Mouse (Mus musculus): ENCODE measurements around the gene Spon2. TPM values are rescaled to one million over a fixed set of nuclear protein-coding genes. Genes with fewer than 3 reads are reported as not detected.

The Spon2 gene
- polyA plus RNA-seq, 1 experiment = 3.8 TPM

DNA sequence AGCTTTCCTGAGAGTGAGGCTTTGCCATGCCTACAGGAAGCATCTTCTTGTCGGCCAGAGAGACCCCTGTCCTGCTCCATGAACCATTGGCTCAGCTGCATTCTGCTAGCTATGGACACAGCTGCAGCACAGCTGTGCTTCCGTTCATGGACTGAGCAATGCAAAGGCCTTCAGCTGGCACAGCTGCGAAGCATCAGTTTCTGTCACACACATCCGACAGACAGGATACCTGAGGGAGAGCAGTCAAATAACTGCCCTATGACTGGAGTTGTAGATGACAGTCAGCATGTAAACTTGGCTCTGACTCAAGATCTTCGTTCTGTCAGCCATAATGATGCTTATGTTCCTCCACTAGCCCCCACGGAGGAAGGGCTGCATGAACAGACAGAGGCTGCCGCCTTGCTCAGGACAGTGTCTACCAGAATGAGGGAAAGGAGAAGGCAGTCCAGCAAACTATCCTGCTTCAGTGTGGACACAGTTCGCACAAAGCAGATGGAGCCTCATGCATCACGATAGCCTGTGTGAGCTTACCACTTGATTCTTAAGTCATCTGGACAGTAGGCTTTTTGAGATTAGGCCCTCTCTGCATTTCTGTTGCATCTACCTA, 22.9 kb downstream of the Spon2 start:
- TF ChIP-seq POLR2A (IDR thresholded peaks at IDR 0.05; ENCODE audit: borderline replicate concordance, extremely low read depth, insufficient read depth, insufficient read length, poor library complexity, severe bottlenecking) = no peak
- no peak for TF ChIP-seq CTCF (IDR thresholded peaks at IDR 0.05; ENCODE audit: borderline replicate concordance, extremely low read depth, insufficient read depth, insufficient read length)
- DNase-seq (ENCODE audit: low read depth) = no peak

GRCm38 (mm10) chr5:33193567-33193966, 24.7 kb downstream of the Spon2 start:
- no peak for TF ChIP-seq POLR2A (IDR thresholded peaks at IDR 0.05; ENCODE audit: borderline replicate concordance, extremely low read depth, insufficient read depth, insufficient read length, poor library complexity, severe bottlenecking)
- no peak for TF ChIP-seq CTCF (IDR thresholded peaks at IDR 0.05; ENCODE audit: borderline replicate concordance, extremely low read depth, insufficient read depth, insufficient read length)
- DNase-seq (ENCODE audit: low read depth) = no peak

Other genes with a start within 250 kb of the Spon2 start
- 379 and 484 TPM in 2 replicates for gene Ywhah, start 199.6 kb downstream of the Spon2 start, polyA plus RNA-seq (2012; rRNA removed)
- gene Slc5a1, start 114.2 kb downstream of the Spon2 start, polyA plus RNA-seq (2012; rRNA removed) = 0.07 and 0.10 TPM in 2 replicates
- 400 and 428 TPM in 2 replicates for gene Ctbp1, start 56.5 kb upstream of the Spon2 start, polyA plus RNA-seq (2012; rRNA removed)
- 171 and 187 TPM in 2 replicates for gene Maea, start 117.1 kb upstream of the Spon2 start, polyA plus RNA-seq (2012; rRNA removed)
- gene Uvssa, start 160.1 kb upstream of the Spon2 start, polyA plus RNA-seq (2012; rRNA removed) = 6.6 and 7.5 TPM in 2 replicates
- gene Nkx1-1, start 215.5 kb upstream of the Spon2 start, polyA plus RNA-seq (2012; rRNA removed) = 1.8 and 4.1 TPM in 2 replicates

All from brain, embryonic 14.5 days (tissue).